Mouse (Mus musculus) G1E (cell line): ENCODE measurements around the gene Map4k4.

Experiments used
- CTCF ChIP-seq: IDR thresholded peaks from 2 replicates; pipeline ENCODE4 v1.5.1; 2012; ENCODE audit warnings: low read depth, low read length, inconsistent platforms, mixed read lengths
- GATA1 ChIP-seq: IDR thresholded peaks from 2 replicates; pipeline ENCODE4 v1.6.1; 2012; ENCODE audit warnings: borderline replicate concordance, low read length, inconsistent platforms, mixed read lengths
- GATA2 ChIP-seq: IDR thresholded peaks from 2 replicates; pipeline ENCODE4 v1.6.1; 2012; ENCODE audit warnings: low read depth, low read length, inconsistent platforms, borderline replicate concordance
- POLR2AphosphoS5 ChIP-seq: IDR thresholded peaks from 2 replicates; pipeline ENCODE4 v1.6.1; 2012; ENCODE audit warnings: low read depth, low read length, inconsistent platforms; ENCODE audit not compliant: insufficient replicate concordance
- TAL1 ChIP-seq: conservative IDR thresholded peaks from 2 replicates; pipeline ENCODE4 v1.6.1; 2012; ENCODE audit warnings: low read depth, low read length, inconsistent platforms, mixed read lengths

GRCm38 (mm10) chr1:39887997-39888396 lies 12.7 kb upstream of the Map4k4 start:
- no peak for TF ChIP-seq CTCF
- no peak for TF ChIP-seq GATA2
- no peak for TF ChIP-seq GATA1
- TF ChIP-seq TAL1: no peak
- no peak for TF ChIP-seq POLR2AphosphoS5
